Mouse (Mus musculus) hindlimb bud, embryonic 11.5 days (tissue): ENCODE data around the gene Lrch1.

Experiments
- DNase-seq: peaks from one replicate; pipeline ENCODE4 v3.0.0-alpha.2; 2012; ENCODE audit warnings: low read depth, low spot score; ENCODE audit errors: extremely low spot score

Lrch1 gene

DNA sequence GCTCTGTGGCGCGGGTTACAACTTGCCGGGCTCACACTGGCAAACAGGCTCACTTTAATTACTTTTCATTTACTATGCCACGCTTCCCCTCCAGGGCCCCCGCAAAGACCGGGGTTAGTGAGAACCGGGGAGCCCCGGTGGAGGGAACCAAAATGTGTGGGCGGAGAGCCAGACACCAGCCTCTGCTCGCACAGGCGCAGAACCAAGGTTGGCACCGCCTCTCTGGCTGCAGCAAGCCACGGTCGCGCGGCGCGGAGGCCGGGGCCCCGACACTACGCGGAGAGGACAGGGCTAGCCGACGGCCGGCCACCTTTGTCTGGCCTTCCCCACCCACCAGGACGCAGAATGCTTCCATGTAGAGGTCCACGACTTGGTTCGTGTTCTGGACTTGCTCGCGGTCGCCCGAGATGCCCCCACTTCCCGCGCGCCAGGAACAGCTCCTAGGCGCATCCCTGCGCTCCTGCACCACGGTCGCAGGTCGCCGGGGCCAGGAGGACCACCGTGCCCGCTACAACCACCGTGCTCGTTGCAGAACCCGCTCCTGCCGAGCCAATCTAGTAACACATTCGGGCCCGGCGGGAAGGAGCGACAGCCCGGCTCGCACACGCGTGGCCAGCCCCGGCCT is 813 bp downstream of the Lrch1 start:
- DNase-seq = no peak

DNA sequence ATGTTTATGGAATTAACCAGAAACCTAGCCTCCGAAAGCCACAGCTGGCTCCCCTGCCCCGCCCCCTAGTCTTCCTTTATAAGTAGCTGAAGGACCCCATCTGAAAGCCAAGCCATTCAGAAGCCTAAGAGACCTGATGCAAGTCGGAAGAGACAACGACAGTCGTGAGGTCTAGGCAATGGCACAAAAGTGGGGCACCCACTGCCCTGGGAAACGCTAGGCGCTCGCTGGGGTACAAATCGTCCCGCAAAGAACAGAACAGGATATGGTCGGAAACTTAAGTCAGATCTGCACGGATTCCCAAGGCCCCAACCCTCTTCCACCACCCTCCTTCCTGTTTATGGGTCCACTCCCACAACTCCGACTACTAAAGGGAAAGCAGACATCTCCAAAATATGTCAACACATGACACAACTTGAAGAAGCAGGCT is 1.3 kb downstream of the Lrch1 start:
- DNase-seq = no peak

- DNase-seq = no peak
These were observed 2.1 kb downstream of the Lrch1 start for GRCm38 (mm10) chr14:74945266-74946215.

- DNase-seq = no peak
These were observed 3.4 kb downstream of the Lrch1 start for GRCm38 (mm10) chr14:74944128-74944755.

- no peak for DNase-seq
These were observed 4.0 kb downstream of the Lrch1 start for GRCm38 (mm10) chr14:74943581-74944117.

DNA sequence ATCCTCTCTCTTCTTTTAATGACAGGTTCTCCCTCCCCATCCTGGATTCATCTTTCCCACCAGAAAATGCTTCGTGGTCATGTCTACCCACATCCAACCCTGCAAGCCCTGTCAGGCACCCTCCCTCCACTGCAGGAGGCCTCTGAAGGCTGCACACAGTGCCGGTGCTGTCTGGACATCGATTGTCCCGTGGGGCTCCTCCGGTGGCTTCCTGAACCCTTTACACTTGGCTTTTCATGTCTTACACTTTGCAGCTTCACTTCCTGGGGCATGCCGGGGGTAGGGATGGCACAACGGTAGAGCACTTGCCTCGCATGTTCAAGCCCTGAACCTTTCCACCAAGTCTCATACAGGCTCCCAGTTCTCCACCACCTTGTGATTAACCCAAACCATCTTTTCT is 4.7 kb downstream of the Lrch1 start:
- DNase-seq = no peak

DNA sequence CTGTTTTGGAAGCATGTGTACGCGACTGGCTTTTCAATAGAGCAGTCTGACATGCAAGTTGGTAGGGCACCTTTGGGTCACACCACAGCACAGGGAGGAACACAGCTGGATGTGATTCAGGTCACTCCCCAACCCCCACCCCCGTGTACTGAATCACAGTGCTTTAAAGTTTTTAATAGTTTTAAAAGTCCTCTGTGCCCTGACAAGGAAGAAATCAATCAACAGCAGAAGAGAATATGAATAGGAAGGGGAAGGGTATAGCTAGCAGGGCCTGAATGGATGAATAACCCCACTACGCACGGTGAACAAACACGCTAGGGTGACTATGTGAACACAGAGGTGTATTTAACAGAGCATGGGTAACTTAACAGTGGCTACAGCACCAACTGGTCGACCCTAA is 6.1 kb downstream of the Lrch1 start:
- DNase-seq = no peak

DNA sequence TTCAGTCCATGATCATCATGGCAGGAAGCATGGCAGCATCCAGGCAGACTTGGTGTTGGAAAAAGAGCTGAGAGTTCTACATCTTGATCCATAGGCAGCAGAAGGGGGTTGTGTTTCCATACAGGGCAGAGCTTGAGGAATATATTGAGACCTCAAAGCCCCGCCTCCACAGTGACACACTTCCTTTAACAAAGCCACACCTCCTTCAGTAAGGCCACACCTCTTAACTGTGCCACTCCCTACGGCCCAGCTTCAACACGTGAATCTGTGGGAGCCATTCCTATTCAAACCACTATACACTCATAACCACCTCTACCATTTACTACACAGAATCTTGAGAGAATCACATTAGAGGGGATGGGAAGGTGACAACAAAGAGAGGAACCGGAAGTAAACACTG is 6.9 kb downstream of the Lrch1 start:
- no peak for DNase-seq

- DNase-seq = no peak
These were observed 8.3 kb downstream of the Lrch1 start for GRCm38 (mm10) chr14:74939355-74939754.

DNA sequence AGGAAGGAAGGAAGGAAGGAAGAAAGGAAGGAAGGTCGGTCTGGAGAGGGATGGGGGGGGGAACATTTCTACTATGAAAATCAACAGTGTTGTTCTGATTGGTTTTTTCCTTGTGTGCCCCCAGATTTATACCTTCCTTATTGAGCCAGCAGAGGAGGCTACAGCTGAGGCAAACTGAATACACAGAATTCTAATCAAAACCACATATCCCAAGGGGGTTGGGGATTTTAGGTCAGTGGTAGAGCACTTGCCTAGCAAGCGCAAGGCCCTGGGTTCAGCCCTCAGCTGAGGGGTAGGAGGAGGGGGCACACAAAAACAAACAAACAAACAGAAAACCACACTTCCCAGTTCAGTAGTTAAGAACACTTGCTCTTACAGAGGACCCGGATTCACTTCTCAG is 8.8 kb downstream of the Lrch1 start:
- no peak for DNase-seq

GRCm38 (mm10) chr14:74936557-74937261 is 11.0 kb downstream of the Lrch1 start:
- DNase-seq = no peak

DNA sequence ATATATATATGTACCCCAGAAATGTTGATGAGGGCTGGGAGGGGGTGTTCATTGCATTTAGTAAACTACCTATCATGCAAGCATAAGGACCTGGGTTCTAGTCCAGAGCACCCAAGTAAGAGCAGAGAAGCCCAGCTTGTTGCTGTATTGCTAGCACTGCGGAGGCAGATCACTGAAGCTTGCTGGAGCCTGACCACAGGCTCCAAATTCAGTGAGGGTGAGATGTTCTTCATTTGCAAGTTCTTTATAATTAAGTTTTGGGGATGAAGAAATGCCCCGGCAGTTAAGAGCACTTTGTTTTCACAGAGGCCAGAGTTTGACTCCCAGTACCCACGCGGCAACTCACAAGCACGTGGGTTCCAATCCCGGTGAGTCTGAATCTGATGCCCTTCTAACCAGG is 12.6 kb downstream of the Lrch1 start:
- DNase-seq = no peak

- no peak for DNase-seq
These were observed 13.5 kb downstream of the Lrch1 start for GRCm38 (mm10) chr14:74933960-74934710.

DNA sequence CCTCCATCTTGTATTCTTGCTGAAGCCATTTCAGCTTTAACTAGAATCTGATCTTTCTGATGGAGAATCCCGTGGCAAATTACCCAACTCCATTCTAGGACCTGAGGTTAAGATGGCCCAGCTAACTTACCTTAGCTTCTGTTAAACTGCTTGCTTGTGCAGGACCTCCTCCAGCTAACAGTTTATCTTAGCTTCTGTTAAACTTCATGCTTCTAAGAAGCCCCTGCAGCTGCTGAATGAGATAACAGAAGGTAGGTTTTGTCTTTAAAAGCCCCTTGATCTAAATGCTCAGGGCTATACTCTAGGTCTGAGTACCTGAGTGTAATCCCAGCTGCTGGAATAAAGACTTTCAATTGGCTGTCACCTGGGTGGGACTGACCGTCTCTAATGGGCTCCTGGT is 17.9 kb downstream of the Lrch1 start:
- no peak for DNase-seq

DNA sequence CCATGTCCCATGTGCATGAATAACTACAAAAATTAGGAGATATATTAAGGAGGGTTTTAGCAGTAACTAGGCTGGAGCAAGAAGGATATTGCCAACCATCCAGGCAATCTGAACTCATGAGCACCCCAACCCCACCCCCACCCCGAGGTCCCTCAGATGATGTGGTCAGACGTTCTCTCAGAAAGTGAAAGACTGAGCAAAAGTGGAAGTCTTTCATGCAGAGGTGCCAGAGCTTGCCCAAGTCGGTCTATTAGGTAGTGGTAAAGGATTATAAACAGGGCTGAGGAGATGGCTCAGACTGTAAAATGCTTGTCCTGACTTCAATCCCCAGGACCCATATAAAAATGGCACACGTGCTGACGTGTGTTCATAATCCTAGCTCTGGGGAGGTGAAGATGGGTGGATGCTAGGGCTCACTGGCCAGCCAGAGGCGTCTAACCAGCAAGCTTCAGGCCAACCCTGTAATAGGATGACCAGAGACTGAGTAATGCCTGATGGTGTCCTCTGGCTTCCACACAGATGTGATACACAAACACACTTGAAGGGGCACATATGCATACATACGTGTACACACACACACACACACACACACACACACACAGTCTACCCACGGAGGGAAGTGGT is 18.8 kb downstream of the Lrch1 start:
- DNase-seq = no peak

GRCm38 (mm10) chr14:74926899-74927571 is 20.6 kb downstream of the Lrch1 start:
- no peak for DNase-seq

GRCm38 (mm10) chr14:74925951-74926517 is 21.6 kb downstream of the Lrch1 start:
- no peak for DNase-seq

DNA sequence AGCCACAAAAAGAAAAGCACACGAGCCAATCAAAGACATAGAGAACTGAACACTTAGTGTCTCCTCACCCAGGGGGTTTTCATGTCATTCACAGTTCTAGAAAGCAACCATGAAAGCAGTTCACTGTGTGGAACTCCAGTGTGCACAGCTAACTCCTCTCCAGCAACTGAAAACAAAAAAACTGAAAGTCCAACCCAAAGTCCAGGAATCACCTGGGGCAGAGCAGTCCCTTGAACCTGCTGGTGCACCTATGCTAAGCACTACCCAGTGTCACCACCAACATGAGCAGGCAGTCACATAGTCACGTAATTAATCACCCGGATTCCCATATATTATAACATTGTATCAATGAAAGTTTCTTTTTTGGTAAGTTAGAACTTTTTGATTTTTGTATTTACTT is 23.2 kb downstream of the Lrch1 start:
- DNase-seq = no peak

GRCm38 (mm10) chr14:74924031-74924430 is 23.6 kb downstream of the Lrch1 start:
- no peak for DNase-seq
